Mouse (Mus musculus) MEL (cell line): ENCODE data around the gene Ghsr. TPM values are rescaled to one million over a fixed set of nuclear protein-coding genes. Genes with fewer than 3 reads are reported as not detected.

ENCODE experiments used
- DNase-seq: peaks from one replicate; pipeline ENCODE4 v3.0.0; 2011; ENCODE audit warnings: low read depth, low spot score
- H3K27ac ChIP-seq: 2 replicates; pipeline ENCODE4 v1.5.1; 2012; ENCODE audit warnings: low read depth, mild to moderate bottlenecking, control low read depth, low read length, moderate library complexity; ENCODE audit not compliant: control insufficient read depth
- H3K27me3 ChIP-seq, 2 experiments: fragments of 150-350 bp in 1 of 2; sonication (generic) in 1 of 2; 2 replicates each; pipeline ENCODE4 v1.6.1; 2012; ENCODE audit warnings: low read length in 2 of 2, mild to moderate bottlenecking in 2 of 2, improper control_type of control experiment in 1 of 2, moderate library complexity in 1 of 2; ENCODE audit not compliant: insufficient read depth in 2 of 2, control insufficient read depth in 1 of 2
- H3K36me3 ChIP-seq, 2 experiments: 2 replicates each; pipeline ENCODE4 v1.6.1; 2012 to 2014; ENCODE audit warnings: low read length in 2 of 2, improper control_type of control experiment in 1 of 2, inconsistent platforms in 1 of 2, mild to moderate bottlenecking in 1 of 2; ENCODE audit not compliant: insufficient read depth in 2 of 2, control insufficient read depth in 1 of 2
- H3K4me1 ChIP-seq, 2 experiments: fragments of 150-350 bp in 1 of 2; sonication (generic) in 1 of 2; 2 replicates each; pipeline ENCODE4 v1.6.1; 2012; ENCODE audit warnings: low read length in 2 of 2, improper control_type of control experiment in 1 of 2, mild to moderate bottlenecking in 1 of 2; ENCODE audit not compliant: insufficient read depth in 2 of 2, control insufficient read depth in 1 of 2
- H3K4me3 ChIP-seq, 2 experiments: fragments of 150-350 bp in 1 of 2; sonication (generic) in 1 of 2; 2 replicates each; pipeline ENCODE4 v1.5.1; 2012; ENCODE audit warnings: low read depth in 2 of 2, low read length in 2 of 2, mild to moderate bottlenecking in 2 of 2, moderate library complexity in 2 of 2, control low read depth in 1 of 2, improper control_type of control experiment in 1 of 2; ENCODE audit not compliant: control insufficient read depth in 1 of 2, insufficient read depth in 1 of 2
- H3K79me2 ChIP-seq: 2 replicates; pipeline ENCODE4 v1.6.1; 2012; ENCODE audit warnings: mild to moderate bottlenecking, low read length, moderate library complexity; ENCODE audit not compliant: control insufficient read depth, poor library complexity, insufficient read depth
- H3K9ac ChIP-seq: 2 replicates; pipeline ENCODE4 v1.6.1; 2012; ENCODE audit warnings: low read depth, mild to moderate bottlenecking, control low read depth, low read length, moderate library complexity; ENCODE audit not compliant: control insufficient read depth, poor library complexity, severe bottlenecking
- H3K9me3 ChIP-seq: fragments of 150-350 bp; sonication (generic); replicated peaks from 2 replicates; pipeline ENCODE4 v1.6.1; 2012; ENCODE audit warnings: mild to moderate bottlenecking, low read length, improper control_type of control experiment, moderate library complexity; ENCODE audit not compliant: insufficient read depth
- MYB ChIP-seq: IDR thresholded peaks from 2 replicates; pipeline ENCODE4 v1.6.1; 2011; ENCODE audit warnings: mild to moderate bottlenecking, low read depth, low read length, improper control_type of control experiment
- NELFE ChIP-seq: IDR thresholded peaks from 2 replicates; pipeline ENCODE4 v1.6.1; 2011; ENCODE audit warnings: low read depth, low read length, improper control_type of control experiment
- POLR2AphosphoS2 ChIP-seq: IDR thresholded peaks from 2 replicates; pipeline ENCODE4 v1.6.1; 2011; ENCODE audit warnings: low read length, improper control_type of control experiment
- polyA plus RNA-seq, 2 experiments: library from polyadenylated mRNA; stranded (reverse) in 1 of 2; unstranded in 1 of 2; fragments of >175 nt in 1 of 2; fragments of >200 nt in 1 of 2; gene quantifications; 2 replicates each; pipeline versions ENCODE4 v1.2.1 to v1.2.4; 2012; ENCODE audit warnings: low replicate concordance in 2 of 2, low read depth in 1 of 2; ENCODE audit not compliant: insufficient read length in 2 of 2, insufficient read depth in 1 of 2, missing spikeins in 1 of 2
- total RNA-seq: library from RNA; depleted of rRNA; stranded (reverse); fragments of 300-350 nt; gene quantifications from 2 replicates; pipeline ENCODE4 v1.2.3, GENCODE M21; 2012; rRNA removed

The Ghsr gene
- total and polyA plus RNA-seq, 3 experiments: not detected

DNA sequence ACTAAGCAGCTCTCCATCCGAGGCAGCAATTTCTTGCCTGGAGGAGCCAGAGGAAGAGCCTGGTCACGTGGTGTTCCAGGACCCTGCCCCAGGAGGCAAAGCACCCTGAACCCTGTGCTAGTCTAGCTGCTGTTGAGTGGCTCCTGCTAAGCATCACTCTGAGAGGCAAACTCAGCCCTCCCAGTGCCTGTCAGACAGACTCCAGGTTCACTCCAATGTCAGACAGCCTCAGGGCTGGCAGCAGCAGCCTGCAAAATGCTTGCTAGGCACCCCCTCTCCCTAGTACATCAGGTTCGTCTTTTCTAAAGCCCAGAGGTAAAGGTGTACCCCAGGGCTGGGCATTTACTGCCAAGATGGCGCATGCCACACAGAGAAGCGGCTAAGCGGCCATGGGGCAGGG is 56.3 kb downstream of the Ghsr start:
- H3K27me3 ChIP-seq: no peaks in the 10 kb centered on the region
- no peaks in the 10 kb centered on the region for H3K9me3 ChIP-seq
- H3K36me3 ChIP-seq: no peaks in the 10 kb centered on the region
- H3K9ac ChIP-seq: no peak overlapping the region
- no peaks in the 10 kb centered on the region for H3K79me2 ChIP-seq
- no peak overlapping the region for H3K27ac ChIP-seq
- DNase-seq: no peak
- no peak overlapping the region for H3K4me3 ChIP-seq
- no peaks in the 10 kb centered on the region for H3K4me1 ChIP-seq
- TF ChIP-seq NELFE: no peak
- TF ChIP-seq POLR2AphosphoS2: no peak
- no peak for TF ChIP-seq MYB

Other genes starting within 250 kb of the Ghsr start
- 22.6 and 29.9 TPM in 2 replicates for gene Ect2, start 217.5 kb upstream of the Ghsr start, total RNA-seq
- gene Ect2, start 217.5 kb upstream of the Ghsr start, polyA plus RNA-seq: 10 to 100 TPM; 31.5 to 48.5 TPM
- gene Nceh1, start 188.4 kb upstream of the Ghsr start, total RNA-seq: 8.2 and 9.7 TPM in 2 replicates
- 1 to 10 TPM in 1 of 2 experiments, not detected in 1; 9.3 TPM for gene Nceh1, start 188.4 kb upstream of the Ghsr start, polyA plus RNA-seq
- gene Tnfsf10, start 54.3 kb upstream of the Ghsr start, total RNA-seq: 0.04 TPM in 1 of 2 replicates, not detected in the other
- gene Tnfsf10, start 54.3 kb upstream of the Ghsr start, polyA plus RNA-seq: under 1 TPM in 1 of 2 experiments, not detected in 1; 0.06 TPM